ENCODE assay signal across 8 mouse cellular contexts in the genomic region with DNA sequence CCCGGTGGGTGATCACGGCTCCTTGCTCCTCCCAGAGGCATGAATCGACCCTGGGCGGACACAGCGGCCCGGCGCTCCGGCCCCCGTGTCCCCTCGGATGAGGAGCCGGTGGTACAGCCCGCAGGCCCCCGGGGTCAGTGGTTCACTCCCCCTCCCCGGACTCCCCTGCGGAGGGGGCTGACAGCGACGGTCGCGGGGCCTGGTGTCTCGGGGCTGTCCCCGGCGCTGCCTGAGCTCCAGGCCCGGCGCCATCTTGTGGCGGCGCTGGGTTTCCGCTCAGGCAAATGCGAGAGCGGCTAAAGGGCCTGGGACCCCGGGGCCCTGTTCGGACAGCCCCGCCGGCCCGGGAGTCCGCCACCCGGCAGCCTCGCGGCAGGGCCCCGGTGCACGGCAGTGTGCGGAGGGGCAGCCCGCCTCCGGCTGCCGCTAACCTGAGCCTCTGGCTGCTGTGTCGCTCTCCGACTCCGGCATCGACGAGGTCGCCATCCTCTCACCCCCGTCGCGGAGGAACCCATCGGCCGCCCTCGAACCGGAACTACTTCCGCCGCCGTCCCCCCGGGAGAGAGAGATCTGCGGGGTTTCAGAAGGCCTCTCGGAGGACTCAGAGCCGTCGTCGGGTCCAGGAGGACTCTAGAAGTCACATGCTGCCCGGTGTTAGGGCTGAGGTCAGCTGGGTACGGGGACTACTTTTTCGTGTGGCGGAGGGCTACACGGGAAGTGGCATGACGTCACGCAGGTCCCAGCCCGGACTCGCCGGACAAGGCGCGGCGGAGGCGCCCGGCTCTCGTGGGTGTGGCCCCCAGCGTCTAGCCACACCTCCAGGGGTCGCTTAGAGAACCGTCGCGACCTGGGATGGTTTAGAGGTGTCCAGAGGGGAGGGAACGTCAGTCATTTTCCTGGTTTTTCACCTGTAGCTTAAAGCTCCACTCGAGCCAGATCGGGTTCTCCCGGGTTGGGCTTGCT. TPM values are rescaled to one million over a fixed set of nuclear protein-coding genes. Genes with fewer than 3 reads are reported as not detected.
DNase-seq lines count a peak whose midpoint lies in the region; ATAC-seq lines count a peak whose summit lies in the region.

A gene (minus strand): TSS at position 672 of the 963 bp plus-strand sequence.

- peak within 1 kb of the TSS; percentile 92 for H3K9ac ChIP-seq in heart, embryonic 14.5 days (ENCODE audit: low read length)
- peak within 1 kb of the TSS; percentile 95 for H3K9ac ChIP-seq in liver, embryonic 13.5 days
- peak within 1 kb of the TSS; percentile 91 for H3K9ac ChIP-seq in stomach, embryonic 16.5 days (ENCODE audit: low read length)

- peaks cover 13% of the 10 kb centered on the region for H3K4me1 ChIP-seq in brown adipose tissue, adult 24 weeks (ENCODE audit: control insufficient read depth, insufficient read depth, insufficient read length, low read length)
- peaks cover 10 to 21% of the 10 kb centered on the region in 2 experiments for H3K4me1 ChIP-seq in heart, embryonic 14.5 days (ENCODE audit: control insufficient read depth in 2 of 2, insufficient read depth in 2 of 2, low read length in 2 of 2)
- peaks cover 44% of the 10 kb centered on the region for H3K4me1 ChIP-seq in liver, embryonic 13.5 days (replicated peaks)
- H3K4me1 ChIP-seq in stomach, embryonic 16.5 days (ENCODE audit: control insufficient read depth, insufficient read depth, low read length) = peaks cover 19% of the 10 kb centered on the region

- peaks cover under 1% of the 10 kb centered on the region for H3K9me3 ChIP-seq in heart, embryonic 14.5 days (ENCODE audit: control insufficient read depth, low read length)
- H3K9me3 ChIP-seq in liver, embryonic 13.5 days (replicated peaks) = peaks cover 7% of the 10 kb centered on the region
- H3K9me3 ChIP-seq in stomach, embryonic 16.5 days (replicated peaks; ENCODE audit: control insufficient read depth, low read length) = 0 out of 2 replicates have a peak, but pooled peaks cover under 1% of the 10 kb centered on the region

- ATAC-seq in heart, embryonic 14.5 days (ENCODE audit: insufficient number of reproducible peaks, insufficient read depth, low FRiP score, low read depth) = peak; percentile 86
- ATAC-seq in liver, embryonic 13.5 days (ENCODE audit: low read depth) = peak; percentile 82
- ATAC-seq in stomach, embryonic 16.5 days (ENCODE audit: insufficient read depth, low FRiP score) = peak; percentile 89

- peak within 1 kb of the TSS; percentile 73 for H3K4me2 ChIP-seq in heart, embryonic 14.5 days (ENCODE audit: low read length)
- H3K4me2 ChIP-seq in liver, embryonic 13.5 days = peak within 1 kb of the TSS; percentile 82
- H3K4me2 ChIP-seq in stomach, embryonic 16.5 days (ENCODE audit: low read depth, low read length) = peak within 1 kb of the TSS; percentile 74

- WGBS in heart, embryonic 14.5 days = under 1% methylated on average over 90 of the region's 91 CpGs
- WGBS in liver, embryonic 13.5 days (ENCODE audit: insufficient replicate concordance) = under 1% methylated on average over 89 of the region's 91 CpGs
- under 1% methylated on average over 91 of the region's 91 CpGs for WGBS in stomach, embryonic 16.5 days

- H3K27me3 ChIP-seq in heart, embryonic 14.5 days (ENCODE audit: control insufficient read depth, insufficient read depth, low read length) = no peaks in the 10 kb centered on the region
- H3K27me3 ChIP-seq in liver, embryonic 13.5 days = no peaks in the 10 kb centered on the region
- no peaks in the 10 kb centered on the region for H3K27me3 ChIP-seq in stomach, embryonic 16.5 days (ENCODE audit: control insufficient read depth, insufficient read depth, low read length)

- peak within 1 kb of the TSS; percentile 100 for H3K27ac ChIP-seq in brown adipose tissue, adult 24 weeks (replicated peaks; ENCODE audit: low read depth, low read length)
- peak within 1 kb of the TSS; percentile 98 to 100 for H3K27ac ChIP-seq in heart, embryonic 14.5 days (replicated peaks in 1 of 2; ENCODE audit: control insufficient read depth in 1 of 2, insufficient read depth in 1 of 2, low read depth in 2 of 2, low read length in 2 of 2)
- H3K27ac ChIP-seq in liver, embryonic 13.5 days = peak within 1 kb of the TSS; percentile 93
- peak within 1 kb of the TSS; percentile 99 for H3K27ac ChIP-seq in stomach, embryonic 16.5 days (ENCODE audit: low read length)

- peak within 1 kb of the TSS; percentile 91 for H3K4me3 ChIP-seq in brown adipose tissue, adult 24 weeks (ENCODE audit: insufficient read depth, low read depth, low read length)
- H3K4me3 ChIP-seq in heart, embryonic 14.5 days (ENCODE audit: control insufficient read depth in 1 of 2, insufficient read depth in 1 of 2, low read depth in 1 of 2, low read length in 2 of 2) = peak within 1 kb of the TSS; percentile 88 to 92
- peak within 1 kb of the TSS; percentile 91 for H3K4me3 ChIP-seq in liver, embryonic 13.5 days (replicated peaks)
- H3K4me3 ChIP-seq in stomach, embryonic 16.5 days (replicated peaks; ENCODE audit: low read length) = peak within 1 kb of the TSS; percentile 71

- H3K36me3 ChIP-seq in heart, embryonic 14.5 days (ENCODE audit: control insufficient read depth, insufficient read depth, low read length) = peaks cover 36% of the 10 kb centered on the region
- peaks cover 31% of the 10 kb centered on the region for H3K36me3 ChIP-seq in liver, embryonic 13.5 days
- H3K36me3 ChIP-seq in stomach, embryonic 16.5 days (ENCODE audit: control insufficient read depth, insufficient read depth, low read length) = peaks cover 28% of the 10 kb centered on the region

- DNase-seq in CD4-positive, CD25-positive, alpha-beta regulatory T cell, adult 2 months (ENCODE audit: low read depth, low spot score) = peak; percentile 94
- DNase-seq in fibroblast of lung, adult 2 months (ENCODE audit: low read depth) = peak; percentile 53
- peak; percentile 97 for DNase-seq in kidney, postnatal 14 days
- DNase-seq in liver, embryonic 13.5 days = peak; percentile 89
- DNase-seq in neural tube, embryonic 10.5 days (ENCODE audit: extremely low spot score, low spot score) = peak; percentile 96

RNA-seq across cellular contexts. Expression of the gene that starts here (rescaled TPM):
- 6.2 and 6.9 TPM in 2 replicates for polyA plus RNA-seq in brown adipose tissue, adult 24 weeks (2012; ENCODE audit: insufficient read depth, insufficient read length, missing spikeins)
- polyA plus RNA-seq in heart, embryonic 14.5 days (2014; fragmentation: Nextera tagmentation; extraction: Ambion mirVana) = 6.8 and 6.9 TPM in 2 replicates
- 5.4 and 6.1 TPM in 2 replicates for polyA plus RNA-seq in liver, embryonic 13.5 days (2015; fragmentation: Nextera tagmentation; extraction: Ambion mirVana)
- polyA plus RNA-seq in stomach, embryonic 16.5 days (2015; fragmentation: Nextera tagmentation; extraction: Ambion mirVana) = 11.3 and 12.4 TPM in 2 replicates

Comparison
In these comparisons a context has a peak if more than half of its experiments do, and no peak if none do; other contexts are left out.
1. Peak in every context shown above with its lines: DNase-seq, ATAC-seq, H3K4me3 ChIP-seq and H3K27ac ChIP-seq.